Comparison of ENCODE assay signal across 9 mouse cellular contexts in the genomic region with DNA sequence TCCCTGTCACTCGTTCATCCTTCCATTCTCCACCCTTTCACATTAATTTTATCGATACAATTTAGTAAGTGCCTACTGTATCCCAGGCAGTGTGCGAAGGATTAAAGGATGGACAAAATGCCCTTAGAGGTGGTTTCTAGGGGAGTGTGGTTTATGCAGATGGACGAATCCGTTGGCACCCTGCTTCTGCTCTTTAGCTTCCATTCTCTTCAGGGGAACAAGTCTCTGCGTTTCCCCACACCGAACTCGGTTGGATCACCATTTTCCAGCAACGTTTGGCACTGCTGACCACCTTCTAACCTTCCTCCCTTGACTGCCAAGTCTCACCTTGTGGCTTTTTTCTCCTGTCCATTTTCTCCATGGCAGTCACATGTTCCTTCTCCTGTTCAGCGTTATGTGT. TPM values are rescaled to one million over a fixed set of nuclear protein-coding genes. Genes with fewer than 3 reads are reported as not detected.
DNase-seq lines count a peak whose midpoint lies in the region; ATAC-seq and TF ChIP-seq lines count a peak whose summit lies in the region.
"Had no signal": no experiment of that assay in that cellular context is flagged by ENCODE, and none has a peak within 500 bp of the region (broad histone marks: within the 10 kb centered on the region; RNA-seq: fewer than 3 reads in every experiment).

No protein-coding gene starts in this region.

- H3K36me3 ChIP-seq in lung, embryonic 15.5 days = peaks cover 27% of the 10 kb centered on the region
- H3K36me3 ChIP-seq in forebrain, embryonic 11.5 days (ENCODE audit: control insufficient read depth, insufficient read depth, low read length) = no peaks in the 10 kb centered on the region; the same call in 1 of the 2 replicates
- H3K36me3 ChIP-seq in intestine, postnatal 0 days (ENCODE audit: control insufficient read depth, insufficient read depth) = no peaks in the 10 kb centered on the region
- H3K36me3 ChIP-seq in neural tube, embryonic 15.5 days = peaks cover 12% of the 10 kb centered on the region

- no peaks in the 10 kb centered on the region for H3K27me3 ChIP-seq in lung, embryonic 15.5 days
- no peaks in the 10 kb centered on the region for H3K27me3 ChIP-seq in forebrain, embryonic 11.5 days (ENCODE audit: control insufficient read depth, insufficient read depth, low read length)
- no peaks in the 10 kb centered on the region; the same call in 1 of the 2 replicates for H3K27me3 ChIP-seq in intestine, postnatal 0 days (replicated peaks; ENCODE audit: control insufficient read depth, insufficient read depth, low read length)
- H3K27me3 ChIP-seq in neural tube, embryonic 15.5 days (replicated peaks) = no peaks in the 10 kb centered on the region

- TF ChIP-seq CTCF in intestine, postnatal 0 days (IDR thresholded peaks at IDR 0.05; ENCODE audit: low read depth) = no peak

- ATAC-seq in lung, embryonic 15.5 days (ENCODE audit: borderline replicate concordance, extremely low read depth, low FRiP score, low TSS enrichment) = no peak
- peak; percentile 6; the same call in 1 of the 2 replicates for ATAC-seq in forebrain, embryonic 11.5 days (replicated peaks; ENCODE audit: low FRiP score)
- no peak for ATAC-seq in intestine, postnatal 0 days
- ATAC-seq in neural tube, embryonic 15.5 days (ENCODE audit: low FRiP score) = peak; percentile 25

- intact Hi-C loops in left cerebral cortex, postnatal 10 days (cut with DNase I) = loop anchor here (5.0 kb wide), 1 partner anchor 84 kb away; no protein-coding TSS in a partner anchor

- H3K4me3 ChIP-seq in lung, embryonic 15.5 days = peak overlapping the region; percentile 95
- H3K4me3 ChIP-seq in forebrain, embryonic 11.5 days (ENCODE audit: low read depth, low read length) = peak overlapping the region; percentile 88
- H3K4me3 ChIP-seq in intestine, postnatal 0 days (ENCODE audit: low read depth, low read length) = peak overlapping the region; percentile 75
- H3K4me3 ChIP-seq in neural tube, embryonic 15.5 days (replicated peaks) = peak overlapping the region; percentile 91

- no peaks in the 10 kb centered on the region for H3K9me3 ChIP-seq in lung, embryonic 15.5 days
- H3K9me3 ChIP-seq in forebrain, embryonic 11.5 days (ENCODE audit: control insufficient read depth, low read length) = no peaks in the 10 kb centered on the region
- no peaks in the 10 kb centered on the region for H3K9me3 ChIP-seq in intestine, postnatal 0 days (ENCODE audit: control insufficient read depth)
- no peaks in the 10 kb centered on the region for H3K9me3 ChIP-seq in neural tube, embryonic 15.5 days (replicated peaks)

- WGBS in lung, embryonic 15.5 days = 16% methylated on average over 10 of the region's 10 CpGs
- 17% methylated on average over 10 of the region's 10 CpGs for WGBS in forebrain, embryonic 11.5 days
- 17% methylated on average over 10 of the region's 10 CpGs for WGBS in intestine, postnatal 0 days
- WGBS in neural tube, embryonic 15.5 days = 13% methylated on average over 10 of the region's 10 CpGs

- H3K9ac ChIP-seq in lung, embryonic 15.5 days = peak overlapping the region; percentile 93
- H3K9ac ChIP-seq in forebrain, embryonic 11.5 days (ENCODE audit: low read length) = peak overlapping the region; percentile 92
- H3K9ac ChIP-seq in intestine, postnatal 0 days (ENCODE audit: low read depth, low read length) = peak overlapping the region; percentile 66
- H3K9ac ChIP-seq in neural tube, embryonic 15.5 days (replicated peaks) = peak overlapping the region; percentile 100

- peak overlapping the region; percentile 100 for H3K4me2 ChIP-seq in lung, embryonic 15.5 days
- H3K4me2 ChIP-seq in forebrain, embryonic 11.5 days (ENCODE audit: low read depth, low read length, severe bottlenecking) = peak overlapping the region; percentile 100
- peak overlapping the region; percentile 98 for H3K4me2 ChIP-seq in intestine, postnatal 0 days (replicated peaks; ENCODE audit: low read depth)
- H3K4me2 ChIP-seq in neural tube, embryonic 15.5 days = peak overlapping the region; percentile 93

- H3K27ac ChIP-seq in lung, embryonic 15.5 days = peak overlapping the region; percentile 12; the same call in 1 of the 2 replicates
- H3K27ac ChIP-seq in forebrain, embryonic 11.5 days (ENCODE audit: low read depth, low read length) = peak overlapping the region; percentile 53; the same call in 1 of the 2 replicates
- no peak overlapping the region for H3K27ac ChIP-seq in intestine, postnatal 0 days (ENCODE audit: low read depth, low read length)
- peak overlapping the region; percentile 94 for H3K27ac ChIP-seq in neural tube, embryonic 15.5 days (replicated peaks)

- H3K4me1 ChIP-seq in lung, embryonic 15.5 days = peaks cover 14% of the 10 kb centered on the region
- peaks cover 6% of the 10 kb centered on the region for H3K4me1 ChIP-seq in forebrain, embryonic 11.5 days (replicated peaks; ENCODE audit: control insufficient read depth, insufficient read depth, low read length)
- H3K4me1 ChIP-seq in intestine, postnatal 0 days (replicated peaks; ENCODE audit: control insufficient read depth, insufficient read depth, low read length) = no peaks in the 10 kb centered on the region
- H3K4me1 ChIP-seq in neural tube, embryonic 15.5 days = peaks cover 45% of the 10 kb centered on the region

- no peak for DNase-seq in lung, postnatal 10 days
- no peak for DNase-seq in forebrain, embryonic 11.5 days (ENCODE audit: low spot score)
- no peak for DNase-seq in left cerebral cortex, postnatal 10 days (ENCODE audit: extremely low spot score in 1 of 2, low spot score in 2 of 2)
- DNase-seq in frontal cortex, postnatal 25 days (ENCODE audit: low spot score in 2 of 2) = no peak
- DNase-seq in right cerebral cortex, postnatal 4 days = no peak

RNA-seq across cellular contexts. Expression of gene Slc22a17, which starts 0.4 kb away (rescaled TPM):
- polyA plus RNA-seq in lung, embryonic 15.5 days (2015; fragmentation: Nextera tagmentation; extraction: Ambion mirVana) = 32.5 and 34.1 TPM in 2 replicates
- polyA plus RNA-seq in forebrain, embryonic 11.5 days (2014; fragmentation: Nextera tagmentation; extraction: Ambion mirVana) = 44.4 and 51.8 TPM in 2 replicates
- polyA plus RNA-seq in intestine, postnatal 0 days (2015; fragmentation: Nextera tagmentation; extraction: Ambion mirVana) = 12.5 and 12.9 TPM in 2 replicates
- 228 and 297 TPM in 2 replicates for polyA plus RNA-seq in neural tube, embryonic 15.5 days (2015; fragmentation: Nextera tagmentation; extraction: Ambion mirVana)
- 100 to 1,000 TPM; 562 to 600 TPM for total RNA-seq in left cerebral cortex, postnatal 10 days (2021)

RNA-seq across cellular contexts. Expression of gene Efs, which starts 12.6 kb away (rescaled TPM):
- polyA plus RNA-seq in lung, embryonic 15.5 days (2015; fragmentation: Nextera tagmentation; extraction: Ambion mirVana) = 26.5 and 29.1 TPM in 2 replicates
- polyA plus RNA-seq in forebrain, embryonic 11.5 days (2014; fragmentation: Nextera tagmentation; extraction: Ambion mirVana) = 39.4 and 41.8 TPM in 2 replicates
- polyA plus RNA-seq in intestine, postnatal 0 days (2015; fragmentation: Nextera tagmentation; extraction: Ambion mirVana) = 6.5 and 7.1 TPM in 2 replicates
- 11.9 and 16.4 TPM in 2 replicates for polyA plus RNA-seq in neural tube, embryonic 15.5 days (2015; fragmentation: Nextera tagmentation; extraction: Ambion mirVana)
- 1 to 10 TPM; 7.9 to 8.8 TPM for total RNA-seq in left cerebral cortex, postnatal 10 days (2021)

RNA-seq across cellular contexts. Expression of gene Il25, which starts 19.2 kb away (rescaled TPM):
- 0.19 TPM in 1 of 2 replicates, not detected in the other for polyA plus RNA-seq in lung, embryonic 15.5 days (2015; fragmentation: Nextera tagmentation; extraction: Ambion mirVana)
- polyA plus RNA-seq in forebrain, embryonic 11.5 days (2014; fragmentation: Nextera tagmentation; extraction: Ambion mirVana) = not detected in 2 replicates
- not detected in 2 replicates for polyA plus RNA-seq in intestine, postnatal 0 days (2015; fragmentation: Nextera tagmentation; extraction: Ambion mirVana)
- 0.51 and 0.63 TPM in 2 replicates for polyA plus RNA-seq in neural tube, embryonic 15.5 days (2015; fragmentation: Nextera tagmentation; extraction: Ambion mirVana)
- total RNA-seq in left cerebral cortex, postnatal 10 days (2021) = not detected
- total RNA-seq: adrenal gland, postnatal 25 days had no signal

RNA-seq across cellular contexts. Expression of gene Pabpn1, which starts 21.0 kb away (rescaled TPM):
- 102 and 109 TPM in 2 replicates for polyA plus RNA-seq in lung, embryonic 15.5 days (2015; fragmentation: Nextera tagmentation; extraction: Ambion mirVana)
- polyA plus RNA-seq in forebrain, embryonic 11.5 days (2014; fragmentation: Nextera tagmentation; extraction: Ambion mirVana) = 182 and 221 TPM in 2 replicates
- polyA plus RNA-seq in intestine, postnatal 0 days (2015; fragmentation: Nextera tagmentation; extraction: Ambion mirVana) = 60.9 and 64.1 TPM in 2 replicates
- 148 and 158 TPM in 2 replicates for polyA plus RNA-seq in neural tube, embryonic 15.5 days (2015; fragmentation: Nextera tagmentation; extraction: Ambion mirVana)
- 100 to 1,000 TPM; 272 to 278 TPM for total RNA-seq in left cerebral cortex, postnatal 10 days (2021)

RNA-seq across cellular contexts. Expression of gene Cmtm5, which starts 22.7 kb away (rescaled TPM):
- 0.95 and 1.0 TPM in 2 replicates for polyA plus RNA-seq in lung, embryonic 15.5 days (2015; fragmentation: Nextera tagmentation; extraction: Ambion mirVana)
- 0.69 TPM in 1 of 2 replicates, not detected in the other for polyA plus RNA-seq in forebrain, embryonic 11.5 days (2014; fragmentation: Nextera tagmentation; extraction: Ambion mirVana)
- polyA plus RNA-seq in intestine, postnatal 0 days (2015; fragmentation: Nextera tagmentation; extraction: Ambion mirVana) = 1.1 and 2.1 TPM in 2 replicates
- 15.8 and 18.1 TPM in 2 replicates for polyA plus RNA-seq in neural tube, embryonic 15.5 days (2015; fragmentation: Nextera tagmentation; extraction: Ambion mirVana)
- 10 to 100 TPM; 23.5 to 25.2 TPM for total RNA-seq in left cerebral cortex, postnatal 10 days (2021)

Comparison
In these comparisons a context has a peak if more than half of its experiments do, and no peak if none do; other contexts are left out.
1. ATAC-seq: peak in forebrain, embryonic 11.5 days (single experiment) and neural tube, embryonic 15.5 days (single experiment); none in lung, embryonic 15.5 days (single experiment) and intestine, postnatal 0 days (single experiment).
2. Peak in every context shown above with its lines, with median percentiles within 50 percentile points of each other: H3K4me2 ChIP-seq, H3K4me3 ChIP-seq and H3K9ac ChIP-seq.